Comparison of ENCODE assay signal across 13 mouse cellular contexts in genomic region chr14:31182786-31183290, GRCm38 (mm10). TPM values are rescaled to one million over a fixed set of nuclear protein-coding genes. Genes with fewer than 3 reads are reported as not detected.
DNase-seq lines count a peak whose midpoint lies in the region; ATAC-seq and TF ChIP-seq lines count a peak whose summit lies in the region.
"Had no signal": no experiment of that assay in that cellular context is flagged by ENCODE, and none has a peak within 500 bp of the region (broad histone marks: within the 10 kb centered on the region; RNA-seq: fewer than 3 reads in every experiment).

No protein-coding gene starts in this region.

- TF ChIP-seq EP300 in liver, postnatal 0 days (IDR thresholded peaks at IDR 0.05; ENCODE audit: low read depth) = peak; percentile 78; the same call in 1 of the 2 replicates

- H3K4me1 ChIP-seq in heart, embryonic 14.5 days (ENCODE audit: control insufficient read depth in 2 of 2, insufficient read depth in 2 of 2, low read length in 2 of 2) = peaks cover 9 to 14% of the 10 kb centered on the region in 2 experiments
- peaks cover 4% of the 10 kb centered on the region for H3K4me1 ChIP-seq in brown adipose tissue, adult 24 weeks (ENCODE audit: control insufficient read depth, insufficient read depth, insufficient read length, low read length)
- H3K4me1 ChIP-seq in kidney, embryonic 16.5 days (ENCODE audit: insufficient read depth, low read length) = peaks cover 8% of the 10 kb centered on the region; the same call in 1 of the 2 replicates
- peaks cover 34% of the 10 kb centered on the region for H3K4me1 ChIP-seq in liver, postnatal 0 days (ENCODE audit: insufficient read depth)
- H3K4me1 ChIP-seq: hindbrain, embryonic 15.5 days; midbrain, embryonic 12.5 days; neural tube, embryonic 13.5 days had no signal

- peak overlapping the region; percentile 31; a peak in 1 of 4 replicates for H3K27ac ChIP-seq in heart, embryonic 14.5 days (replicated peaks in 1 of 2; ENCODE audit: control insufficient read depth in 1 of 2, insufficient read depth in 1 of 2, low read depth in 2 of 2, low read length in 2 of 2)
- peak overlapping the region; percentile 84 for H3K27ac ChIP-seq in brown adipose tissue, adult 24 weeks (replicated peaks; ENCODE audit: low read depth, low read length)
- peak overlapping the region; percentile 31 for H3K27ac ChIP-seq in kidney, embryonic 16.5 days (ENCODE audit: low read length)
- H3K27ac ChIP-seq in liver, postnatal 0 days (ENCODE audit: low read depth) = peak overlapping the region; percentile 81
- H3K27ac ChIP-seq: hindbrain, embryonic 15.5 days; midbrain, embryonic 12.5 days had no signal

- TF ChIP-seq CTCF in liver, postnatal 0 days (IDR thresholded peaks at IDR 0.05; ENCODE audit: low read depth) = no peak

- H3K4me2 ChIP-seq in heart, embryonic 14.5 days (ENCODE audit: low read length) = no peak overlapping the region
- H3K4me2 ChIP-seq in kidney, embryonic 16.5 days (replicated peaks; ENCODE audit: low read depth, low read length) = no peak overlapping the region
- peak overlapping the region; percentile 61 for H3K4me2 ChIP-seq in liver, postnatal 0 days (ENCODE audit: low read depth, low read length)
- H3K4me2 ChIP-seq: hindbrain, embryonic 15.5 days; midbrain, embryonic 12.5 days; neural tube, embryonic 13.5 days had no signal

- WGBS in heart, embryonic 14.5 days = 62% methylated on average over 2 of the region's 2 CpGs
- WGBS in kidney, embryonic 16.5 days = 60% methylated on average over 2 of the region's 2 CpGs
- 48% methylated on average over 2 of the region's 2 CpGs for WGBS in liver, postnatal 0 days (ENCODE audit: insufficient replicate concordance)

- peaks cover 99% of the 10 kb centered on the region for H3K36me3 ChIP-seq in heart, embryonic 14.5 days (ENCODE audit: control insufficient read depth, insufficient read depth, low read length)
- H3K36me3 ChIP-seq in kidney, embryonic 16.5 days (ENCODE audit: insufficient read depth, low read length) = peaks cover 96% of the 10 kb centered on the region
- peaks cover 75% of the 10 kb centered on the region for H3K36me3 ChIP-seq in liver, postnatal 0 days (replicated peaks; ENCODE audit: insufficient read depth, low read length)

- no peak for ATAC-seq in heart, embryonic 14.5 days (ENCODE audit: insufficient number of reproducible peaks, insufficient read depth, low FRiP score, low read depth)
- ATAC-seq in kidney, embryonic 16.5 days (ENCODE audit: low FRiP score, low TSS enrichment) = peak; percentile 58; the same call in 1 of the 2 replicates
- ATAC-seq in liver, postnatal 0 days = peak; percentile 80
- ATAC-seq: Patski had no signal

- no peaks in the 10 kb centered on the region for H3K9me3 ChIP-seq in heart, embryonic 14.5 days (ENCODE audit: control insufficient read depth, low read length)
- no peaks in the 10 kb centered on the region for H3K9me3 ChIP-seq in kidney, embryonic 16.5 days (ENCODE audit: low read length)
- no peaks in the 10 kb centered on the region for H3K9me3 ChIP-seq in liver, postnatal 0 days (ENCODE audit: low read length)
- H3K9me3 ChIP-seq: hindbrain, embryonic 15.5 days; midbrain, embryonic 12.5 days; neural tube, embryonic 13.5 days had no signal

- intact Hi-C loops in heart, postnatal 14 days (cut with DNase I) = no loop called here

- no peak overlapping the region for H3K4me3 ChIP-seq in heart, embryonic 14.5 days (ENCODE audit: control insufficient read depth in 1 of 2, insufficient read depth in 1 of 2, low read depth in 1 of 2, low read length in 2 of 2)
- no peak overlapping the region for H3K4me3 ChIP-seq in brown adipose tissue, adult 24 weeks (ENCODE audit: insufficient read depth, low read depth, low read length)
- H3K4me3 ChIP-seq in kidney, embryonic 16.5 days (ENCODE audit: low read length) = no peak overlapping the region
- H3K4me3 ChIP-seq in liver, postnatal 0 days (ENCODE audit: low read depth, low read length) = peak overlapping the region; percentile 36
- H3K4me3 ChIP-seq: hindbrain, embryonic 15.5 days; left cerebral cortex, adult 2 months; midbrain, embryonic 12.5 days; neural tube, embryonic 13.5 days had no signal

- DNase-seq in heart, postnatal 14 days = no peak
- peak; percentile 69 for DNase-seq in liver, postnatal 0 days
- no peak for DNase-seq in left cerebral cortex, adult 8-10 months (ENCODE audit: low spot score in 2 of 2)
- DNase-seq in retina, postnatal 1 day = no peak
- no peak for DNase-seq in cerebellum, postnatal 4 days (ENCODE audit: low spot score in 2 of 2)

- no peaks in the 10 kb centered on the region for H3K27me3 ChIP-seq in heart, embryonic 14.5 days (ENCODE audit: control insufficient read depth, insufficient read depth, low read length)
- H3K27me3 ChIP-seq in kidney, embryonic 16.5 days (ENCODE audit: insufficient read depth, low read length) = no peaks in the 10 kb centered on the region
- no peaks in the 10 kb centered on the region for H3K27me3 ChIP-seq in liver, postnatal 0 days (ENCODE audit: insufficient read depth, low read length)
- H3K27me3 ChIP-seq: hindbrain, embryonic 15.5 days; midbrain, embryonic 12.5 days; neural tube, embryonic 13.5 days; Patski had no signal

- no peak overlapping the region for H3K9ac ChIP-seq in heart, embryonic 14.5 days (ENCODE audit: low read length)
- no peak overlapping the region for H3K9ac ChIP-seq in kidney, embryonic 16.5 days (replicated peaks; ENCODE audit: low read length)
- peak overlapping the region; percentile 53; the same call in 1 of the 2 replicates for H3K9ac ChIP-seq in liver, postnatal 0 days (replicated peaks)
- H3K9ac ChIP-seq: hindbrain, embryonic 15.5 days; midbrain, embryonic 12.5 days; neural tube, embryonic 13.5 days had no signal

RNA-seq across cellular contexts. Expression of gene Stab1, which starts 14.4 kb away (rescaled TPM):
- 56.0 and 66.8 TPM in 2 replicates for polyA plus RNA-seq in heart, embryonic 14.5 days (2014; fragmentation: Nextera tagmentation; extraction: Ambion mirVana)
- 10 to 100 TPM; 74.5 to 78.7 TPM for total RNA-seq in heart, postnatal 14 days (2021)
- 25.2 and 28.0 TPM in 2 replicates for polyA plus RNA-seq in brown adipose tissue, adult 24 weeks (2012; ENCODE audit: insufficient read depth, insufficient read length, missing spikeins)
- 35.2 and 39.8 TPM in 2 replicates for polyA plus RNA-seq in kidney, embryonic 16.5 days (2015; fragmentation: Nextera tagmentation; extraction: Ambion mirVana)
- 34.7 and 42.5 TPM in 2 replicates for polyA plus RNA-seq in liver, postnatal 0 days (2015; fragmentation: Nextera tagmentation; extraction: Ambion mirVana)
- 10 to 100 TPM; 18.7 to 28.1 (median 22.2) TPM for total RNA-seq in left cerebral cortex, adult 8-10 months (2022)

RNA-seq across cellular contexts. Expression of gene Tnnc1, which starts 25.3 kb away (rescaled TPM):
- 5,119 and 5,195 TPM in 2 replicates for polyA plus RNA-seq in heart, embryonic 14.5 days (2014; fragmentation: Nextera tagmentation; extraction: Ambion mirVana)
- total RNA-seq in heart, postnatal 14 days (2021) = 1,000 to 10,000 TPM; 4,401 to 4,949 TPM
- 17.2 and 24.4 TPM in 2 replicates for polyA plus RNA-seq in brown adipose tissue, adult 24 weeks (2012; ENCODE audit: insufficient read depth, insufficient read length, missing spikeins)
- 10.2 and 10.6 TPM in 2 replicates for polyA plus RNA-seq in kidney, embryonic 16.5 days (2015; fragmentation: Nextera tagmentation; extraction: Ambion mirVana)
- polyA plus RNA-seq in liver, postnatal 0 days (2015; fragmentation: Nextera tagmentation; extraction: Ambion mirVana) = 3.9 and 8.4 TPM in 2 replicates
- 10 to 100 TPM; 19.5 to 22.6 (median 19.7) TPM for total RNA-seq in left cerebral cortex, adult 8-10 months (2022)

RNA-seq across cellular contexts. Expression of gene Nisch, which starts 33.9 kb away (rescaled TPM):
- 308 and 317 TPM in 2 replicates for polyA plus RNA-seq in heart, embryonic 14.5 days (2014; fragmentation: Nextera tagmentation; extraction: Ambion mirVana)
- total RNA-seq in heart, postnatal 14 days (2021) = 100 to 1,000 TPM; 185 to 197 TPM
- polyA plus RNA-seq in brown adipose tissue, adult 24 weeks (2012; ENCODE audit: insufficient read depth, insufficient read length, missing spikeins) = 83.6 and 84.5 TPM in 2 replicates
- 419 and 421 TPM in 2 replicates for polyA plus RNA-seq in kidney, embryonic 16.5 days (2015; fragmentation: Nextera tagmentation; extraction: Ambion mirVana)
- polyA plus RNA-seq in liver, postnatal 0 days (2015; fragmentation: Nextera tagmentation; extraction: Ambion mirVana) = 51.1 and 65.0 TPM in 2 replicates
- 100 to 1,000 TPM; 363 to 424 (median 392) TPM for total RNA-seq in left cerebral cortex, adult 8-10 months (2022)

RNA-seq across cellular contexts. Expression of gene Sema3g, which starts 34.8 kb away (rescaled TPM):
- 0.23 and 0.26 TPM in 2 replicates for polyA plus RNA-seq in heart, embryonic 14.5 days (2014; fragmentation: Nextera tagmentation; extraction: Ambion mirVana)
- total RNA-seq in heart, postnatal 14 days (2021) = 10 to 100 TPM; 17.4 to 22.2 TPM
- polyA plus RNA-seq in brown adipose tissue, adult 24 weeks (2012; ENCODE audit: insufficient read depth, insufficient read length, missing spikeins) = 5.4 and 10.5 TPM in 2 replicates
- polyA plus RNA-seq in kidney, embryonic 16.5 days (2015; fragmentation: Nextera tagmentation; extraction: Ambion mirVana) = 5.3 and 5.4 TPM in 2 replicates
- 0.04 and 0.06 TPM in 2 replicates for polyA plus RNA-seq in liver, postnatal 0 days (2015; fragmentation: Nextera tagmentation; extraction: Ambion mirVana)
- 1 to 10 TPM; 5.0 to 6.0 (median 5.7) TPM for total RNA-seq in left cerebral cortex, adult 8-10 months (2022)

RNA-seq across cellular contexts. Expression of gene Nt5dc2, which starts 52.0 kb away (rescaled TPM):
- 329 and 341 TPM in 2 replicates for polyA plus RNA-seq in heart, embryonic 14.5 days (2014; fragmentation: Nextera tagmentation; extraction: Ambion mirVana)
- total RNA-seq in heart, postnatal 14 days (2021) = 10 to 100 TPM; 23.5 to 28.2 TPM
- polyA plus RNA-seq in brown adipose tissue, adult 24 weeks (2012; ENCODE audit: insufficient read depth, insufficient read length, missing spikeins) = 2.5 and 4.0 TPM in 2 replicates
- 350 and 354 TPM in 2 replicates for polyA plus RNA-seq in kidney, embryonic 16.5 days (2015; fragmentation: Nextera tagmentation; extraction: Ambion mirVana)
- polyA plus RNA-seq in liver, postnatal 0 days (2015; fragmentation: Nextera tagmentation; extraction: Ambion mirVana) = 45.3 and 48.5 TPM in 2 replicates
- 1 to 10 TPM; 3.0 to 4.1 (median 3.8) TPM for total RNA-seq in left cerebral cortex, adult 8-10 months (2022)

Comparison
In these comparisons a context has a peak if more than half of its experiments do, and no peak if none do; other contexts are left out.
1. H3K27ac ChIP-seq: peak in every context shown above with its lines; median percentile 84 in brown adipose tissue, adult 24 weeks; 81 in liver, postnatal 0 days; 31 in heart, embryonic 14.5 days; 31 in kidney, embryonic 16.5 days.
2. RNA of gene Tnnc1, which starts 25.3 kb away (polyA plus RNA-seq): 5,119 to 5,195 TPM in heart, embryonic 14.5 days; 17.2 to 24.4 TPM in brown adipose tissue, adult 24 weeks, 10.2 to 10.6 TPM in kidney, embryonic 16.5 days and 3.9 to 8.4 TPM in liver, postnatal 0 days; every median in the first group is over 100 times any median in the second.